Mouse (Mus musculus): ENCODE data around the gene Lrwd1. TPM values are rescaled to one million over a fixed set of nuclear protein-coding genes. Genes with fewer than 3 reads are reported as not detected.
"Not testable (repeated sequence)": the region's sequence is repeated elsewhere in the genome, so short reads cannot be mapped to it uniquely, and the experiment has no call there.

Gene Lrwd1
- total RNA-seq, 2 experiments from 2014 or later, result 14.5 to 17.3 TPM

- no peak for DNase-seq
Observed at GRCm38 (mm10) chr5:136146936-136147335, 11.1 kb upstream of the Lrwd1 start.

- no peak for DNase-seq
Observed at GRCm38 (mm10) chr5:136144606-136145430, 8.9 kb upstream of the Lrwd1 start.

GRCm38 (mm10) chr5:136143161-136143755, 7.4 kb upstream of the Lrwd1 start:
- no peak for DNase-seq

GRCm38 (mm10) chr5:136142746-136143145, 6.9 kb upstream of the Lrwd1 start:
- DNase-seq, result no peak

GRCm38 (mm10) chr5:136140057-136140482, 4.2 kb upstream of the Lrwd1 start:
- DNase-seq, result no peak

GRCm38 (mm10) chr5:136139393-136139792, 3.5 kb upstream of the Lrwd1 start:
- DNase-seq, result no peak

- DNase-seq, result no peak
Observed at GRCm38 (mm10) chr5:136137658-136138274, 1.9 kb upstream of the Lrwd1 start.

GRCm38 (mm10) chr5:136136292-136136990, 567 bp upstream of the Lrwd1 start:
- DNase-seq, result no peak

- DNase-seq, result no peak
Observed at GRCm38 (mm10) chr5:136122165-136122564, 13.7 kb downstream of the Lrwd1 start.

GRCm38 (mm10) chr5:136116784-136117112, 19.1 kb downstream of the Lrwd1 start:
- no peak for DNase-seq

- DNase-seq, result peak; percentile 97 to 99
Observed at GRCm38 (mm10) chr5:136115891-136116783, 19.7 kb downstream of the Lrwd1 start, which contains the start of gene Polr2j. TSS of gene Polr2j (plus strand) at chr5:136116631.

- DNase-seq, result not testable (repeated sequence)
Observed at GRCm38 (mm10) chr5:136113546-136113945, 22.3 kb downstream of the Lrwd1 start.

- DNase-seq, result no peak
Observed at GRCm38 (mm10) chr5:136109042-136109441, 26.8 kb downstream of the Lrwd1 start.

- DNase-seq, result no peak
Observed at GRCm38 (mm10) chr5:136108486-136108885, 27.4 kb downstream of the Lrwd1 start.

- no peak for DNase-seq
Observed at GRCm38 (mm10) chr5:136104511-136104910, 31.4 kb downstream of the Lrwd1 start.

GRCm38 (mm10) chr5:136102099-136102820, 33.6 kb downstream of the Lrwd1 start:
- DNase-seq, result peak; percentile 58 to 64

- no peak for DNase-seq
Observed at GRCm38 (mm10) chr5:136098536-136098935, 37.3 kb downstream of the Lrwd1 start.

- no peak for DNase-seq
Observed at GRCm38 (mm10) chr5:136095089-136095488, 40.8 kb downstream of the Lrwd1 start.

GRCm38 (mm10) chr5:136094249-136095010, 41.4 kb downstream of the Lrwd1 start:
- peak in 1 of 2 experiments; percentile 38 for DNase-seq

GRCm38 (mm10) chr5:136091927-136092326, 43.9 kb downstream of the Lrwd1 start:
- DNase-seq, result no peak

All from layer of hippocampus, postnatal 36 days (tissue).